Mouse (Mus musculus) E14TG2a.4 (cell line): ENCODE results near the gene Rap1b.

Source experiments
- CTCF ChIP-seq: conservative IDR thresholded peaks from 2 replicates; pipeline ENCODE4 v1.5.1; 2014; ENCODE audit warnings: low read length
- NANOG ChIP-seq: IDR thresholded peaks from 2 replicates; pipeline ENCODE4 v1.6.1; 2014; ENCODE audit warnings: borderline replicate concordance, low read length, mixed read lengths

- TF ChIP-seq CTCF (no peak), NANOG (no peak)
These were observed 33.3 kb downstream of the Rap1b start for GRCm38 (mm10) chr10:117812501-117812900.
